Mouse (Mus musculus): Measurements from ENCODE around the gene Olfr872. TPM values are rescaled to one million over a fixed set of nuclear protein-coding genes. Genes with fewer than 3 reads are reported as not detected.
"Not testable (repeated sequence)": the region's sequence is repeated elsewhere in the genome, so short reads cannot be mapped to it uniquely, and the experiment has no call there.

Gene Olfr872
- polyA plus RNA-seq (2012; rRNA removed) = 0.28 and 0.37 TPM in 2 replicates

DNA sequence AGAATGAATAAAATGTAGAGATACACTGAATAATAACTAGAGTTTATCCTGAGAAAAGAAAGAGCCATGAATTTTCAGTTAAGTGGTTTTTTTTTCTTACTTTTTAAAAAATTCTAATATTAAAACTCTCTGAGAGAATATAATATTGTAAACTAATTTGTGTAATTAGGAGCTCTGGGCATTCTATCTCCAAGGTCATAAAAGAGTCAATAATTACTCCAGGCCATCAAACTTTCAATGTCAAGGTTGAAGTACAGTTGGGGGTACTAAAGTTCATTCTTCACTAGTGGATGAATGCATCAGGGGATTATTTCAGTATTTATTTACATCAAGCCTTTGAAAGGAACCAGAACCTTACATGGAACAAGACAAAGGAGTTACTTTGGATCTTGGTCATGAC, at the start of gene Olfr872:
TSS of gene Olfr872 (plus strand) at position 301 of the 400 bp plus-strand sequence.
- TF ChIP-seq CTCF (IDR thresholded peaks at IDR 0.05; ENCODE audit: control insufficient read depth, insufficient read depth, insufficient replicate concordance, low read depth, low read length) (no peak), POLR2A (IDR thresholded peaks at IDR 0.05; ENCODE audit: control insufficient read depth, low read depth, low read length) (no peak)
- Histone ChIP-seq H3K4me1 (ENCODE audit: control insufficient read depth, insufficient read depth, low read length) (no peaks in the 10 kb centered on the region), H3K27ac (ENCODE audit: control insufficient read depth, insufficient read depth, low read depth, low read length) (no peak within 1 kb of the TSS), H3K4me3 (ENCODE audit: control insufficient read depth, low read depth, low read length) (no peak within 1 kb of the TSS), H3K27me3 (ENCODE audit: control insufficient read depth, insufficient read depth, low read length) (no peaks in the 10 kb centered on the region), H3K36me3 (ENCODE audit: control insufficient read depth, insufficient read depth, low read length) (no peaks in the 10 kb centered on the region)

DNA sequence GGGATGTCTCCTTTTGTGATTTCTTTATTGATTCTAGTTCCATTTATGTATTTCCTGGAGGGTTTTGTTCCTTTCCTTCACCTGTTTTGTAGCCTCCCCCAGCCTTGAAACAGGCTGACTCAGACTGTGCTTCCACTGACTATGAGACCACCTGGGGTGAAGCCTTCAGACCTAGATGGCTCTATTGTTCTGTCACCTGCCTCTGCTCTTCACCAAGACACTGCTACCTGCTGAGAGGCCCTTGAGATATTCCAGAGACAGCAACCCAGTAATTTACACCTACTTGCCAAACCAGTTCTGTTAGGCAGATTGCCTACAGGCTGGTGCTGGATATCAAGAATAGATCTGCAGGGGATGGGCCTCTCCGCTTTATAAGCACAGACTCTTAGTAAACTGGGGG, 34.8 kb upstream of the Olfr872 start:
- H3K27ac ChIP-seq (ENCODE audit: control insufficient read depth, insufficient read depth, low read depth, low read length) = no peak overlapping the region
- no peaks in the 10 kb centered on the region for H3K27me3 ChIP-seq (ENCODE audit: control insufficient read depth, insufficient read depth, low read length)
- no peaks in the 10 kb centered on the region for H3K36me3 ChIP-seq (ENCODE audit: control insufficient read depth, insufficient read depth, low read length)
- TF ChIP-seq CTCF (IDR thresholded peaks at IDR 0.05; ENCODE audit: control insufficient read depth, insufficient read depth, insufficient replicate concordance, low read depth, low read length) (no peak), POLR2A (IDR thresholded peaks at IDR 0.05; ENCODE audit: control insufficient read depth, low read depth, low read length) (no peak)
- no peak overlapping the region for H3K4me3 ChIP-seq (ENCODE audit: control insufficient read depth, low read depth, low read length)
- H3K4me1 ChIP-seq (ENCODE audit: control insufficient read depth, insufficient read depth, low read length) = no peaks in the 10 kb centered on the region

DNA sequence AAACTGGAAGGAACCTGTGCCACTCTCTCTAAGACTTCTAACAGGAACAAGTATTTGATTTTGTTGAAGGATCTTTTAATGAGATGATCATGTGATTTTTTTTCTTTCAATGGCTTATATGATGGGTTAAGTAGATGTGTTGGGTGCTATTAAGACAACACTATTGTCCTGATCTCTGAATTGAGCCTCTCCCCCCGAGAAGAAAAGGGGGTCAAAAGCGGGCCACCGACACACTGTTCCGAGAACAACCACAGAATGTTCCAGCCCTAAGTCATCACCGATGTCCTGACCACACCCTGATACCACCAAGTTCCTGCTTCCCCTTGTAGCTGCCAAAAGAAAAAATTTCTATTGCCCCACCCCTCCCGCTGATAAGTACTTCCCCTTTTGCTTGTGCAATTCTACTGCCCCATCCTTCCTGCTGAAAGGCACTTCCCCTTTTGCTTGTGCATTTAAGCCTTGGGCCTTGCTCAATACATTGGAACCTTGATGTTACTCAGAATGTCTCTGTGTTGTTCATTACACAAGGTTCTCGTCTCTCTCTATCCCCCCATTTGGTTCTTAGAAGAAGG, 33.4 kb upstream of the Olfr872 start:
- H3K4me3 ChIP-seq (ENCODE audit: control insufficient read depth, low read depth, low read length); H3K36me3 ChIP-seq (ENCODE audit: control insufficient read depth, insufficient read depth, low read length); H3K27me3 ChIP-seq (ENCODE audit: control insufficient read depth, insufficient read depth, low read length); H3K4me1 ChIP-seq (ENCODE audit: control insufficient read depth, insufficient read depth, low read length); H3K27ac ChIP-seq (ENCODE audit: control insufficient read depth, insufficient read depth, low read depth, low read length): not testable (repeated sequence)

DNA sequence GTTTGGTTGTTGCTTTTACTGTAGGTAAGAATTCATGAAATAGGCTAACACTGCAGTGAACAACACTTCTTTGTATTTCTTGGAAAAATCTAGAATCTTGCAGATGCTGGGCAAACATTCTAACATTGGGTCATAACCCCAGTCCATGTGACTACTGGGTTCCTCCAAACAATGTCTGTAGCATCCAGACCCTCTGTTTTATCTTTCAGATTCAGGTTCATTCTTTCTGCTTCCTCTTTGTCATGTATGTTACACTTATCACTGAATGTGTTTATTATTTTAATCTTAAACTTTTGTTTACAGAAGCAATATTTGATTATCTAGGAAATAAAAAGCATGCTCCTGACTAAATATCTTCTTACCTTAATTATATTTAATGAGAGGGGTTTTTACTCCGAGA, 26.1 kb upstream of the Olfr872 start:
- H3K27ac ChIP-seq (ENCODE audit: control insufficient read depth, insufficient read depth, low read depth, low read length) = no peak overlapping the region
- H3K27me3 ChIP-seq (ENCODE audit: control insufficient read depth, insufficient read depth, low read length) = no peaks in the 10 kb centered on the region
- H3K36me3 ChIP-seq (ENCODE audit: control insufficient read depth, insufficient read depth, low read length) = no peaks in the 10 kb centered on the region
- no peaks in the 10 kb centered on the region for H3K4me1 ChIP-seq (ENCODE audit: control insufficient read depth, insufficient read depth, low read length)
- TF ChIP-seq CTCF (IDR thresholded peaks at IDR 0.05; ENCODE audit: control insufficient read depth, insufficient read depth, insufficient replicate concordance, low read depth, low read length) (no peak), POLR2A (IDR thresholded peaks at IDR 0.05; ENCODE audit: control insufficient read depth, low read depth, low read length) (no peak)
- H3K4me3 ChIP-seq (ENCODE audit: control insufficient read depth, low read depth, low read length) = no peak overlapping the region

DNA sequence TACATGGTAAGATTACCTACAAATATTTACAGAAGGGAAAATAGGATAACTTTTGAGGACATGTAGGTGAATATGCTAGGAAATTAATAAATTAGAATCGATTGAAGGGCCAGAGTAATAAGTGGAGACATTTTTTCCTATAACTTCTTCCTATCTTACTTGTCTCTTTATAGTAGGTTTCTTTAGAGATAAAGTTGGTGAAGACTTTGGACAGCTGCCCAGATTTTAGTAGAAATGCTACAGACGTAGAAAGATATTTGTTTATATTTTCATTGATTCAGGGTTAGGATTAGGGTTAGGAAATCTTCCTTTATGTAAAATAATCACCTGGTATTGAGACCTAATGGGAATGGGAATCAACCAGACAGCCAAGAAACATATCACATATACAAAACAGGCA, 25.4 kb upstream of the Olfr872 start:
- TF ChIP-seq POLR2A (IDR thresholded peaks at IDR 0.05; ENCODE audit: control insufficient read depth, low read depth, low read length) (no peak), CTCF (IDR thresholded peaks at IDR 0.05; ENCODE audit: control insufficient read depth, insufficient read depth, insufficient replicate concordance, low read depth, low read length) (no peak)
- Histone ChIP-seq H3K27me3 (ENCODE audit: control insufficient read depth, insufficient read depth, low read length) (no peaks in the 10 kb centered on the region), H3K27ac (ENCODE audit: control insufficient read depth, insufficient read depth, low read depth, low read length) (no peak overlapping the region), H3K4me1 (ENCODE audit: control insufficient read depth, insufficient read depth, low read length) (no peaks in the 10 kb centered on the region), H3K36me3 (ENCODE audit: control insufficient read depth, insufficient read depth, low read length) (no peaks in the 10 kb centered on the region), H3K4me3 (ENCODE audit: control insufficient read depth, low read depth, low read length) (no peak overlapping the region)

DNA sequence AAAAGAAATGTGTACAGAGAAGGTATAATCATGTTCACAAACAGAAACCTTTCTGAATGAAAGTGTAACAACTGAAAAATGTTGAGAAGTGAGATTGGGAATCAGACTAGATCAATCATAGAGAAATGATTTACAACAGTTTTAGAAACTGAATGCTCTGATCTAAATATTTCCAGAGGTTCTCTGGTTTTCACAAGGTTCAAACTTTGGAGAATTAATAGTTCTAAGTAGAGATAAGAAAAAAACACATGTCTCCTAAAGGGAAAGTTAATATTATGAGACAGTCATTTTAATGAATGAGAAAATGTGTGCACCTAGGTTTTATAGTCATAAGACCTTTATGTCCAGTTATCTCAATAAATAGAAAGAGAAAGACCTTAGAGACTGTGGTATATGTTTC, 25.0 kb upstream of the Olfr872 start, which contains the start of gene Olfr871:
TSS of gene Olfr871 (plus strand) at position 301 of the 400 bp plus-strand sequence.
- Histone ChIP-seq H3K4me3 (ENCODE audit: control insufficient read depth, low read depth, low read length) (no peak within 1 kb of the TSS), H3K36me3 (ENCODE audit: control insufficient read depth, insufficient read depth, low read length) (no peaks in the 10 kb centered on the region), H3K27ac (ENCODE audit: control insufficient read depth, insufficient read depth, low read depth, low read length) (no peak within 1 kb of the TSS), H3K27me3 (ENCODE audit: control insufficient read depth, insufficient read depth, low read length) (no peaks in the 10 kb centered on the region), H3K4me1 (ENCODE audit: control insufficient read depth, insufficient read depth, low read length) (no peaks in the 10 kb centered on the region)
- TF ChIP-seq POLR2A (IDR thresholded peaks at IDR 0.05; ENCODE audit: control insufficient read depth, low read depth, low read length) = no peak
- TF ChIP-seq CTCF (IDR thresholded peaks at IDR 0.05; ENCODE audit: control insufficient read depth, insufficient read depth, insufficient replicate concordance, low read depth, low read length) = no peak

DNA sequence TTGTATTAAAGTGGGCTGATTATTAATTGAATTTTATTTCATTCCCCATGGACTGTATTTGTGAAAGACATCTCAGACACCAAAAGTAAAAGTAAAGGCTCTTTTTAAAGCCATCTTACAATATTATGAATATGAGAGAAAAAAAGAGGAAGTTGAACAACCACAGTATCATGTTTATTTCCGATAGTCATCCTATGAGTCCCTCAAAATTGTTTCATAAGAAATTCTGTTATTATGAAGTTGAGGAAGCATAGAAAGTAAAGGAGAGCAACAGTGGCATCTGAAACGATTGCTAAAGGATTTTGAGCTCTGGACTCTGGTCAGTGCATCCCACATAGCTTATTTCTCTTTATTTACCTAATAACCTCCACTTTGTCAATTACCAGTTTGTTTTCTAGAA, 459 bp downstream of the Olfr872 start:
- Histone ChIP-seq H3K27ac (ENCODE audit: control insufficient read depth, insufficient read depth, low read depth, low read length) (no peak overlapping the region), H3K36me3 (ENCODE audit: control insufficient read depth, insufficient read depth, low read length) (no peaks in the 10 kb centered on the region), H3K4me1 (ENCODE audit: control insufficient read depth, insufficient read depth, low read length) (no peaks in the 10 kb centered on the region), H3K27me3 (ENCODE audit: control insufficient read depth, insufficient read depth, low read length) (no peaks in the 10 kb centered on the region), H3K4me3 (ENCODE audit: control insufficient read depth, low read depth, low read length) (no peak overlapping the region)
- no peak for TF ChIP-seq POLR2A (IDR thresholded peaks at IDR 0.05; ENCODE audit: control insufficient read depth, low read depth, low read length)
- no peak for TF ChIP-seq CTCF (IDR thresholded peaks at IDR 0.05; ENCODE audit: control insufficient read depth, insufficient read depth, insufficient replicate concordance, low read depth, low read length)

DNA sequence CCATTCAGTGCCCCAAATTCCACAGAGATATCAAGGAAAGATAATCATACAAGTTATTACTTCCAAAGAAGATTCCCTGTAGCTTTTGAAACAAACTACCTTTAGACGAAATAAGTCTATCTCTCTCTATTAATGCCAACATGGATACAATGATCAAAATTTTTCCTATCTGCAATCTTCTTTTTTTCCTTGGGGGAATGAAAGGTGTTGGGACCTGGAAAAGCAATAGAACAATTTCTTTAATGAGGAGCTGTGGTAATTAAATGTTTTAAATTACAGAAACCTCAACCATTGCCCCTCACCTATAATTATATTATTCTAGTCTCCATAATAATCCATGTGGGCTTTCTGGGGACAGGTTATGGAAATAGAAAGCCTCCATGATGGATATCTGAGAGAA, 45.1 kb downstream of the Olfr872 start, which contains the start of gene Olfr39:
TSS of gene Olfr39 (plus strand) at position 301 of the 400 bp plus-strand sequence.
- TF ChIP-seq CTCF (IDR thresholded peaks at IDR 0.05; ENCODE audit: control insufficient read depth, insufficient read depth, insufficient replicate concordance, low read depth, low read length) (no peak), POLR2A (IDR thresholded peaks at IDR 0.05; ENCODE audit: control insufficient read depth, low read depth, low read length) (no peak)

DNA sequence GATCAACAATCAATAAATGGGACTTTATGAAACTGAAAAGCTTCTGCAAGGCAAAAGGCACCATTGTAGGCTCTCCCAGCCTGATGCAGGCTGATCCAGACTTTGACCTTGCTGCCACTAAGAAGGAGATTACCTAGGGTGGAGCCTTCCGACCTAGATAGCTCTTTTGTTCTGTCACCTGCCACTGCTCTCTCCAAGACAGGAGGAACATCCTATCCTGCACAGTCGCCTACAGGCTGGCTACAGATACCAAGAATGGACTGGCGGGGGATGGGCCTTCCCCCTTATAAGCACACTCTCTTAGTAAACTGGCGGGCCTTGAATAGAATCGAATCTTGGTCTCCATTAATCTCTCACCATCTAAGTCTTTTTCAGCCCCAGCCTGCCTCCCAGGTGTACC, 58.6 kb downstream of the Olfr872 start:
- not testable (repeated sequence) for H3K27me3 ChIP-seq (ENCODE audit: control insufficient read depth, insufficient read depth, low read length); H3K4me1 ChIP-seq (ENCODE audit: control insufficient read depth, insufficient read depth, low read length); H3K27ac ChIP-seq (ENCODE audit: control insufficient read depth, insufficient read depth, low read depth, low read length); H3K4me3 ChIP-seq (ENCODE audit: control insufficient read depth, low read depth, low read length); H3K36me3 ChIP-seq (ENCODE audit: control insufficient read depth, insufficient read depth, low read length)

More for the DNA sequence above, 45.1 kb downstream of the Olfr872 start, which contains the start of gene Olfr39:
- H3K4me1 ChIP-seq (ENCODE audit: control insufficient read depth, insufficient read depth, low read length) = no peaks in the 10 kb centered on the region
- H3K27ac ChIP-seq (ENCODE audit: control insufficient read depth, insufficient read depth, low read depth, low read length) = no peak within 1 kb of the TSS
- H3K27me3 ChIP-seq (ENCODE audit: control insufficient read depth, insufficient read depth, low read length) = no peaks in the 10 kb centered on the region
- H3K4me3 ChIP-seq (ENCODE audit: control insufficient read depth, low read depth, low read length) = no peak within 1 kb of the TSS
- H3K36me3 ChIP-seq (ENCODE audit: control insufficient read depth, insufficient read depth, low read length) = no peaks in the 10 kb centered on the region

Measured in testis, adult 2 months (tissue).